Mouse (Mus musculus) erythroblast, adult 5-6 weeks (primary cell): ENCODE results near the gene Pzp. TPM values are rescaled to one million over a fixed set of nuclear protein-coding genes. Genes with fewer than 3 reads are reported as not detected.

Experiments used
- ATAC-seq: replicated peaks from 2 replicates; pipeline ENCODE4 v1.8.0; 2016; ENCODE audit warnings: moderate number of reproducible peaks, mild to moderate bottlenecking, moderate TSS enrichment, inconsistent platforms; ENCODE audit not compliant: poor library complexity, low FRiP score, severe bottlenecking
- total RNA-seq, 2 experiments: library from RNA; stranded (forward) in 1 of 2; stranded (reverse) in 1 of 2; fragments of 150-400 nt in 1 of 2; fragments of 200-764, 138-1000 nt in 1 of 2; gene quantifications; 2 replicates each; pipeline versions ENCODE4 v1.2.3 to v1.2.4; 2015 to 2017; ENCODE audit warnings: low replicate concordance in 2 of 2

Pzp gene
- not detected in 2 replicates for total RNA-seq (2015; ENCODE audit: low replicate concordance)
- not detected in 2 replicates for total RNA-seq (2017; ENCODE audit: low replicate concordance)

DNA sequence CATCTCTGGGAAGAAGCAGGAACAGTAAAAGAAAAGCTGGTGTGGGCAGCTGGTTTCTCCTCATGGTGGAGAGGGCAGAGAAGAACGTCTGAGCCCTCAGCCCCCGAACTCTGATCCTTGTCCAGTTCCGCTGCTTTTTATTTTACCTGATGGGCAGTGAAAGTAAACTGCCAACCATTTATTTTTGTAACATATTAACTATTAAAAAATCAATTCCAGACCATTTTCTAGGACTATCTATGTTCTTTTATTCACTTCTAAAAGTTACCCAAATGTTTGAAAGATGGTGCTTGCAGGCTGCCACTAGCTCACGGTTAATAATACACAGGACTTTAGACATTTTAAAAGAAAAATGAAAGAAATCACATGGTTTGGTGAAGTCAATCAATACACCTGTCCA lies at the start of gene Pzp:
TSS of gene Pzp (minus strand) at position 120 of the 400 bp plus-strand sequence.
- no peak for ATAC-seq

- ATAC-seq: no peak
Measured at GRCm38 (mm10) chr6:128566589-128566988, 40.1 kb upstream of the Pzp start.

GRCm38 (mm10) chr6:128554049-128554448 lies 27.5 kb upstream of the Pzp start:
- no peak for ATAC-seq

DNA sequence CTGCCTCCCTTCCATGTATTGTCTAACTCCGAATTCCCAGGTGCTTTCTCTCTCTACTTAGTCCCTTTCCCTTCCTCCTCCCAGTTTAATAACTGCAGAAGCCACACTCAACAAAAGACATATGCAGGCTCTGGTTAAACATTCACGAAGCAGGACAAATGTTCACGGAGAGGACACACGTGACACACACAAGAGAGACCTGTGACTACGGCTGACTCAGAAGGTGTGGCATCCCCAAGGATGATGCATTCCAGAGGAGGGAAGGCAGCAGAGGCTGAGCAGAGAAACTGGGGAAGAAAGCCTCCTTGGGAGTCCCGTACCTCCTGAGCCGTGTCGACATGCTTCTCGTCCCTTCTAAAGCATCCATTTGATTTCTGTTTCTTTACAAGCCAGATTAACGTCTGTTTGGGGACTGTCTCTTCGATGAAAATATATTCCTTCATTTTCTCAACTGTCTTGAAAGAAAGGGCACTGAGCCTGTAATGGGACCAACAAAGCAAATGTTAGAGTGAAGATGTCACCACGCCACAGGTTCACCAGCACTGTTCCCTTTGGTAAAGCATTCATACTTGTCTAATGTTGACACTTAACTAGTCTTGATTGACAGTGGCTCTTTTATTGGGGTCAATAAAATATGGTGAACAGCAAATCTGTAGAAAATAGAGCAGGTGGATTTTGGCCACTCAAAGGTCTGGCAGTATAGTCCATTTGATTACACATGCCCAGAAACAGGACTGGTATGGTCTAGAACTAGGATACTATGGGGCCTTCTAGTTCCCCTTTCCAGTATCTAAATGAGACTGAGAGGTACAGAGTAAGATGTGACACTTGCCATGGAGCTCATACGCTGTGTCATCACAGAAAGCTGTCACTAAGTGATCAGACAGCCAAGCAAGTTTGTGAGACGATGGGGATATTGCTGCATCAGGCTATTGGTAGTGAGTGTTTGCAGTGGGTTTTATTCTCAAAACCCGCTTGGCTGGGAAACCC lies 23.2 kb upstream of the Pzp start:
- no peak for ATAC-seq

GRCm38 (mm10) chr6:128548532-128548931 lies 22.0 kb upstream of the Pzp start:
- ATAC-seq: no peak

DNA sequence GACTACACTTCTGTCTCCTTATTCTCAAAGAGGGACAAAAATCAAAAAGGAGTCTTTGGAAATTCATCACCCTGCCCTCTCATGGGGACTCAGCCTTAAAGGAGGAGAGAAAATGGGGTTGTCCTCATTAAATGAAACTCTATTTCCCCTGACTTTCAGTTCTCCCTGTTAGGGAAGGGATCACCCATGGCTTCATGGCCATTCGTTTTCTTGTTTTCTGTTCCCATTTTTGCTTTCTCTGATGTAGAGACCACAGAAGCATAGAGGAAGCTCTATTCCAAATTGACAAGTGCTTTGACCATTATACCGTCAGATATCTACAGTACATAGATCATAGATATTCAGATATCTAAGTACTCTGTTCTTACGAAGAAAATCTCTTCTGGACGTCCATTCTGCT lies 18.9 kb upstream of the Pzp start:
- no peak for ATAC-seq

- ATAC-seq: no peak
Measured at GRCm38 (mm10) chr6:128543226-128543625, 16.7 kb upstream of the Pzp start.

DNA sequence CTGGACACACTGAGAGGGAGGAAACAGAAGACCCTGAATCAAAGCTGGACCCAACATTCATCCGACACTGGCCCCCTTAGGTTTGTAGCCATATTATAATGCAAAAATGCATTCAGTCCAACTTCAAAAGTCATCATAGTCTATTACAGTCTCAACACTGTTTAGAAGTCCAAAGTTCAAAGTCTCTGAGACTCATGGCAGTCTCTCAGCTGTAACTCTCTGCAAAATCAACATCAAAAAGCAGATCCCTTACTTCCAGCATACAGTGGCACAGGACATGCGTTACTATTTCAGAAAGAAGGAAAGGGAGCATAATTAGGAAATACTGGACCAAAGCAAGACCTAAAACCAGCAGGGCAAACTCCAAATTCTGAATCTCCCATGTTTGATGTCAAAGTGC lies 8.7 kb upstream of the Pzp start:
- ATAC-seq: no peak

DNA sequence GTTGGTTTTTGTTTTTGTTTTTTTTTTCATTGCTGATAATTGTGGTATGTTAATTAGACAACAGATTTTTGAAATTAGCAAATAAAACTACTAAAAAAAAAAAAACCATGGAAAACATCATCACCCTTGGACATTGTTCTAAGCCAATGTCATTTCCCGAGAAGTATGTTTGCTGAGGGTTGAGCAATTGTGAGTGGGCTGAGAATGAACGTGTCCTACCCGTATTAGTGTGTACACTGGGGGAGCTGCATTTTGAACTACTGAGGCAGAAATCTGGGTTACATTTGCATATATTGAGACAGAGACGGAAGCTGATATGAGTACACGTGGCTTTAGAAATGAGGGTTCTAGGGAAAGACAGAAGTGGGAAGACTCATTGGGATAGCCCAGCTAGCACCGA lies 6.8 kb upstream of the Pzp start:
- ATAC-seq: no peak

DNA sequence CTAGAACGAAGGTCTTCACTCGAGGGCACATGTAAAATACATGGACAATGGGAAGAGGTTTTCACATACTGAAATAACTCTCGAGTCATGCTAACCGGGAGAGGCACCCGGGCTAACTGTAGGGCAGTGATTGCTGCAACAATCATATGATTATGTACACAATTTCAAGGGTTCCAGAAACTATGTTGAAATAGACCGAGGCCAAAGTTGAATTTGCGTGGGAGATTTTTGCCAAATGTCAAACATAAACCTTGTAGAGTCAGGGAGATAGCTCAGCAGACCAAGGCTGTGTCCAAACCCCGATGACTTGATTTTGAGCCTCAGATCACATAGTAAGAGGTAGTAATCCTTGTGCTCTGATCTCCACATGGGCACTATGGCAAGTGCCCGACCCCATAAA lies 6.2 kb upstream of the Pzp start:
- no peak for ATAC-seq

DNA sequence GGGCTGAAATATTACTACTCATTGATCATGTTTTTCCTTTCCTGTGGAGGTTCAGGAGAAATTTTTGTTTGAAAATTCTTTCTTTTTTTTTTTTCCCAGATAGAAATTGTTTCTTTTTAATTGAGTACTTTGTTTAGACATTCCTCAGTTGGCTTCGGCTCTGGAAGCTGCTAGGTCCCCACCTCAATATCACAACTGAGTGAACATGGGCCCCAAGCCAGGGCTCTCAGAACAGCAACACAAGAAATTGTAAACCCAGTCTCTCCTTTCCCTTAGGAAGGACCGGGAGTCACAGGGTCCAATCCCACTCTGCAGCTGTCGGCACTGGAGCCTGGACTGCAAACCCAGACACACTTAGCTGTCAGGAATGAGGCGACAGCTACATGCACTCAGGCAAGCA lies 2.0 kb upstream of the Pzp start:
- ATAC-seq: no peak

- ATAC-seq: no peak
Measured at GRCm38 (mm10) chr6:128527110-128527509, 590 bp upstream of the Pzp start.

DNA sequence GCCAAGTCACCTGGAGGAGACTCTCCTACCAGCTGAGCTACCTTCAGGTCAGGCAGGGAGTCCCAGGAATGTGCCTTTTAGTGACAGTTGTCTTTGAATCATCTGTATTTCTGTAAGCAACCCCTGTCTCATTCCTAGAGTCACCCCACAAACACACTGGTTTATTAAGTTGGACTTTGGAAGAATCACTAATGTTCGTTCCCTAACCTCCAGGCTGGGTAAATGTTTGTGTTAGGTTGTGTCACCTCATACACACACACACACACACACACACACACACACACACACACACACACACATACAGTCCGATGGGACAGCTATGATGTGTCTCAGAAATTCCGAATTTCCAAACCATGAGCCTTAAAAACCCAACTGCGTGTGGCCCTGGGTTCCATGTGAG lies 719 bp downstream of the Pzp start:
- ATAC-seq: no peak

DNA sequence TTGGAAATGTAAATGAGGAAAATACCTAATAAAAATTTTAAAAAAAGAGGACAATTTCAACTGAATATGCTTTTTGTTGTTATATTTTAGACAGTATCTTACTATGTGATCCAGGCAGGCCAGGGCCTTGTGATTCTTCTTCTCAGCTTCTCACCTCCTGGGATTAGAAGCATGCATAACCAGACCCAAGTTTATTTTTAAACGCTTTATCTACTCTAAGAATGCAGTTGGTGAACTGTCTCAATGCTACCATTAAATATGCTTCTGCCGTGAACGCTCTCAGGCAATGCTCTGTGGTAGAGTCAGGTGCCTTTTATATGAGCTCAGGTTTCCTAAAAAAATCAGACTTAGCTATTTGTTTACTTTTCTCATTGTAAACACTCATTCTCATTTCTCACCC lies 3.2 kb downstream of the Pzp start:
- no peak for ATAC-seq

GRCm38 (mm10) chr6:128519159-128519558 lies 7.4 kb downstream of the Pzp start:
- no peak for ATAC-seq

- no peak for ATAC-seq
Measured at GRCm38 (mm10) chr6:128505676-128506236, 20.8 kb downstream of the Pzp start.

DNA sequence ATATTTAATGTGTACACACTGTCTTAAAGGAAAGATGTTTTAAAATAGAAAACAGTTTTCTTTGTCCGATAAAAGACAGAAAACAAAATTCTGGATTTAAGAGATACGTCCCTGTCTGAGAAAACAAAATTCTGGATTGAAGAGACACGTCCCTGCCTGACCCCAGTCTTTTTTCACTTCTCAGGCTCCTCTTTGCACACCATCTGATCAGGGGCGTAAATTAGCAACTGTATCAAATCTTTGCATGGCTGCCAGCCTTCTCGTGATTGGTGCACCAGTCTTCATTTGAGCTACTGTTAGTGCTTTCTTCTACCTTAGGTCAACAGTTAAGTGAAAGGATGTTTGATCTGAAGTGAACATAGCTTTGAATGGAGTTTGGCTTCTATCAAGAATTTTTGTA lies 21.8 kb downstream of the Pzp start:
- no peak for ATAC-seq

DNA sequence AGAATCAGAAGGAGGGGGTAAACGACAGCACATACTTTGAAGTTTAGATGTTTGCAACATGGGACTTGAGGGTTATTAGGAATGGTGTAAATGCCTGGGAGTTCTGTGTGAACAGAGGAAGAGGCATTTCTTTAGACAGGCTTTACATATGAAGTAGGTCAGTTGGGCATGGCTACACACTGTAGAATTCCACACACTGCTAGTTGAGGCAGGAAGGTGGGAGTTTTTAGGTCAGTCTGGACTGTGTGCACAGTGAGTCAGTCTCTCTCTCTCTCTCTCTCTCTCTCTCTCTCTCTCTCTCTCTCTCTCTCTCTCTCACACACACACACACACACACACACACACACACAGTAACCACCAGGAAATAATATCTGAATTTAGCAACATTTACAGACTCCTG lies 31.2 kb downstream of the Pzp start:
- no peak for ATAC-seq

- ATAC-seq: no peak
Measured at GRCm38 (mm10) chr6:128494646-128495331, 31.7 kb downstream of the Pzp start.

GRCm38 (mm10) chr6:128491916-128492315 lies 34.6 kb downstream of the Pzp start:
- no peak for ATAC-seq

GRCm38 (mm10) chr6:128490141-128490540 lies 36.4 kb downstream of the Pzp start:
- no peak for ATAC-seq
